Mouse (Mus musculus) kidney, postnatal 25 days (tissue): ENCODE results near the gene Safb.

ENCODE experiments used
- DNase-seq, 2 experiments: peaks; one replicate each; pipeline ENCODE4 v3.0.0; 2021; ENCODE audit warnings: mixed read lengths in 2 of 2

Gene Safb

GRCm38 (mm10) chr17:56561866-56562265 is 22.8 kb upstream of the Safb start:
- no peak for DNase-seq

GRCm38 (mm10) chr17:56566293-56566692 is 18.3 kb upstream of the Safb start:
- no peak for DNase-seq

GRCm38 (mm10) chr17:56566918-56567317 is 17.7 kb upstream of the Safb start:
- DNase-seq: no peak

DNA sequence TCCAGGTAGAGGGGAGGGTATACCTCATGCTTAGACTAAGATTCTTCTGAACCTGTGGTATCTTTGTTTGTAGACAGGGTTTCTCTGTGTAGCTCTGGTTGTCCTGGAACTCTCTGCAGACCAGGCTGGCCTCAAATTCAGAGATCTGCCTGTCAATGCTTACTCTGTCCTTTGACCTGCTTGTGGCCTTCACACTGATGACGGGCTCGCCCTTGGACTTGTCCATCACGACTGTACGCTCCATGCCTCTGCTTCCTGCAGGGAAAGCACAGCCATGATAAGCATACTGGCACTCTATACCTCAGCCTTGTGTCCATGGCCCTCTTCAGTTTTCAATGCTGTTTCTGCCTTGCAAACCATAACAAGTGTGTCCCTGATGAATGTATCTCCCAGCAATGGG is 17.3 kb upstream of the Safb start:
- no peak for DNase-seq

GRCm38 (mm10) chr17:56570287-56570686 is 14.3 kb upstream of the Safb start:
- no peak for DNase-seq

DNA sequence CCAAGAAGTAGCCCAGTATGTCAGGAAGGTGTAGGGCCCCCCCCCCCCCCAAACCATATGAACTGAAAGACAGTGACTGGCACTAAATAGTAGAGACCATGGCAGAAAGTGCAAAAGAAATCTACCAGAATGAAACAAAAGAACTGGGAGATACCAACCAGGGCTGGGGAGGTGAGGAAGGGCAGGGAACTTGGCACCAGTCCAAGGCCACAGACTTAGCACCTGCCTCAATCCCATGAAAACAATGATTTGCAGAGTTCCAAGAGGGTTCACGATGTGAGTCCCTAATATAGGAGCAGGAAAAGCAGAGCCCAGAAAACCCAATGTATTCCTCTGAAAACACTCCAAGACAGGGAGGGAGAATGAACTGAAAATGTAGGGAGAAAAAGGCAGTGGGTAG is 12.5 kb upstream of the Safb start:
- peak; percentile 57 to 58 for DNase-seq

DNA sequence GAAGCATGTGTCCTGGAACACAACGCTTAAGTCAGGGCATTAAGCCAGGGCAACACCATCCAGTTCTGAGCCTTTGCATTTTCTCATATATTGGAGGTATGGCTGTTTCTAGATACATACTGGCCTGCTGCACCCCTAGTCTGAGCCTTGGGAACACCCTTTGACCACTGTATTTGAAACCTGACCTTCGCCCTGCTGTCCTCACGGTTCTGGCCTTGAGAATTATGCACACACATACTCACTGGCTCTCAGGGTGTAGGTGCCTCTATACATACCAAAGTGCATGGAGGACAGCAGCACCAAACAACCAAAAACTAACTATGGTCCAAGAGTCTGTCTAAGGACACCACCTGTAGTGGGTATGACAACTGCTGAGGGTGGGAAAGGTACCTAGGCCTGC is 11.7 kb upstream of the Safb start:
- no peak for DNase-seq

GRCm38 (mm10) chr17:56583071-56583470 is 1.6 kb upstream of the Safb start:
- DNase-seq: no peak

DNA sequence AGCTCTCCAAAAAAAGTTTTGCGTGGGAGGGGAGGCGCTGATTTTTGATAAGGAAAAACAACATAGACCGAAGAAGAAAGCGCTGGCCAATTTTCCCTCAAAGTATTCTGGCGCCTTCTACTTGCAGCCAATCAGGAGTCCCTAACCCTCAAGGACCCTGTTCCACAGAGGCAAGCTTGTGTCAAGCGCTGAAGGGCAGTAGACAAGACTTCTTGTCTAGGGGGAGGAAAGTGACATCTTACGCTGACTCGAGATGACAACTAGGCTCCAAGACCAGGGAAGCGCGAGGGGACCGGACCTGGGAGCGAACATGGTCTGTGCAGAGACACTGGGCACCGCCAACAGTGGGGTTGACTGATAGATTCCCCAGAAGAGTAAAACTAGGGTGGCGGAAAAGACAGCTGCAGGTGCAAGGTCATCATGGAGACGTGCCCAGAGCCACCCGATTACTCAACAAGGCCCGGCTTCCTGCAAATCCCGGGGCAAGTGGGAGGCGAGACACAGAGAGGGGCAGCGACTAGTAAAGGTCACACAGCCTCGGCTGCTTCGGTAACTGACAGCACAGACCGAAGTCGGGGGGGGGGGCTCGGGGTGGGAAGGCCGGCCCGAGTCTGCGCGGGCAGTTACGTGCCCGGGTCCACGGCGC is 891 bp upstream of the Safb start:
- DNase-seq: no peak

DNA sequence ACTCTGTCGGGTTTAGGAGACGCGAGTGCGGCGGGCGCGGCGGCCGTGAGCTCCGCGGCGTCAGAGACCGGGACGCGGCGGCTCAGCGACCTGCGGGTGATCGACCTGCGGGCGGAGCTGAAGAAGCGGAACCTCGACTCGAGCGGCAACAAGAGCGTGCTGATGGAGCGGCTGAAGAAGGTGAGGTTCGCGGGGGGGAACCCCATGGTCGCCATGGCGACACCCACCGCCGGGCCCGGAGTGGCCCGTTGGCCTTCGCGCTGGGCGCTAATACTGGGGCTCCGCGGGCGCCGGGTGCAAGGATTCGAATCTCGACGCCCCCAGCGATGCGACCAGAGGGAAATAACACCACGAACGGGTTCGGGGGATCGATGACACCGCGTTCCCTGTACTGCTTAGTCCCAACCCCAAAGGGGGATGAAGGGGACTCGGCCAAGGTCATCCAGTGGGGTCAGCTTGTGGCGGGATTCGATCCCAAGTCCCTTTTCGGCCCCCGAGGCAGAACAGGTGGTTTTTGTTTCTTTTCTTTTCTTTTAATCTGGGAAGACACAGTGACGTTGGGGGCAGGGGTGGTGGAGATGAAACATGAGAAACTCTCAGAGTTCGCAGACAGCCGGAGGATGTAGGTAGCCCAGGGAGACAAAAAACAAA is 671 bp downstream of the Safb start:
- peak; percentile 43 to 71 for DNase-seq

DNA sequence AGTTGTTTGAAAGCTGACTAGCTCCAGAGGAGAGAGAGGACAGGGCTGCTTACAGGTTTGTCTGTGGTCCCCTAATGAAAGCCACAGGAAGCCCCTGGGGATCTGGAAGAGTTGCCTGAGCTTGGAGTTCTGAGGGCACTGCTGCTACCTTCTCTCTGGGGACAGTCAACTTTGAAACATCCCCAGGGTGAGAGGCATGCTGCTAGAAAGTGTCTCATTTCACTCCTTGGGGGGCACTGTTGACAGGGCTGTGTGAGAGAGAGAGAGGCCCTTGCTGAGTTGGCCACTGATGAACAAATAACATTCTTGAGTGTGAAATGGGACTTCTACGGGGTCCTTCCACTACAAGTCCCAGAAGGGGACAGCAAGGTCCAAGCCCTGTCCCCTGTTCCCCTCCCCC is 3.1 kb downstream of the Safb start:
- DNase-seq: no peak

- DNase-seq: no peak
Observed at GRCm38 (mm10) chr17:56588921-56589320, 4.3 kb downstream of the Safb start.

- DNase-seq: no peak
Observed at GRCm38 (mm10) chr17:56592553-56592952, 7.9 kb downstream of the Safb start.

DNA sequence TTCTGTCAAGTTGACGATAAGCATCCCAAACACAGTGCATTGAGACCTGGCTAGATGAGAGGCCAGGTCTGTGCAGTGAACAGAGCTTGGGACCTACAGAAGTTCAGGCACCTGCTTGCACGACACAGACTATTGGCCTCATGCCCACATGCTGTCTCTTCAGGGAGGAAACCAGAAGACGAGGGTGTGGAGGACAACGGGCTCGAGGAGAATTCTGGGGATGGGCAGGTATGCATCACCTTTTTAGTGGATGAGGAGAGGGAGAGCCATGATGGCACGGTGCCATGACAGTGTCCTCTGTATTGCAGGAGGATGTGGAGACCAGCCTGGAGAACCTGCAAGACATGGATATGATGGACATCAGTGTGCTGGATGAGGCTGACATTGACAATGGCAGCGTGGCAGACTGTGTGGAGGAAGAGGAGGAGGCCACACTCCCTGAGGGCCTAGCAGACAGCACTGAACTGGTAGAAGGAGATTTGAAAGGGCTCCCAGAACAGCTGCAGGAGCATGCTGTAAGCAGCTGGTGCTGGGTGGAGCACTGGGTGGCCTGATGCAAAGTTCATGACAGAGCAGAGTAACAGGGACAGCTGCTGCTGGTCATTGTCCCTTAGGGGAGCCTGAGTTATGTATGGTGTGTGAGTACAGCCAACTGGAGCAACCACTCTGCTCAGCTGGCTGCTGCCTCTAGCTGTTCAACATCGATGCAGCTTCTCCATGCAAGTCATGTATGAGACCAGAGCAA is 9.1 kb downstream of the Safb start:
- DNase-seq: no peak

DNA sequence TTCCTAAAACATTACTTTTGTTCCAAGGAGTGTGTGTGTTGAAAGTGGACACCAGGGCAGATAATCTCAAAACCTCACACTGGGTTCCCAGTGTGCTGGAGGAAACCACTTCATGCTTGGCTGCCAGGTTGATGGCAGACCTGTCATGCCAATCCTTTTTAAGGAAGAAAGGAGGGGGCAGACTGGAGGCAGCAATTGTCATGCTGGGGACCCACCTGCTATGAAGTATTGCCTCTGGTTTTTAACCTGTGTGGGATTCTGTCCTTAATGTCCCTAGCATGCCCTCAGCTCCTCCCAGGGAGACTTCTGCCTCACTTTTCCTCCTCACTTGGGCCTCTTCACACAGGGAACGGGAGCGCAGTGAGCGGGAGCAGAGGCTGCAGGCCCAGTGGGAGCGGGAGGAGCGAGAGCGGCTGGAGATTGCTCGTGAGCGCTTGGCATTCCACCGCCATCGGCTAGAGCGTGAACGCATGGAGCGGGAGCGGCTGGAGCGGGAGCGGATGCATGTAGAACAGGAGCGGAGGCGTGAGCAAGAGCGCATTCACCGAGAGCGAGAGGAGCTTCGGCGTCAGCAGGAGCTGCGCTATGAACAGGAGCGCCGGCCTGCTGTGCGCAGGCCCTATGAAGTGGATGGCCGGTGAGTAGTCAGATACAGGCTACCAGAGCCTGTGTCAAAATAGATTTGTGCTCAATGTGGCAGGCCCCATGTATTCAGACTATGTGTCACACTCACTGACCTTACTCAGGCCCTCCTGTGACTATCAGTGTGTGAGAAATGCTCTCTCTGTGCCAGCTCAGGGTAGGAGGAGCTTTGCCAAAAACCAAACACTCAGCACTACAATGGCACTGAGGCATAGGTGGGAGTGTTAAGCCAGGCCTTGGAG is 18.8 kb downstream of the Safb start:
- DNase-seq: no peak

DNA sequence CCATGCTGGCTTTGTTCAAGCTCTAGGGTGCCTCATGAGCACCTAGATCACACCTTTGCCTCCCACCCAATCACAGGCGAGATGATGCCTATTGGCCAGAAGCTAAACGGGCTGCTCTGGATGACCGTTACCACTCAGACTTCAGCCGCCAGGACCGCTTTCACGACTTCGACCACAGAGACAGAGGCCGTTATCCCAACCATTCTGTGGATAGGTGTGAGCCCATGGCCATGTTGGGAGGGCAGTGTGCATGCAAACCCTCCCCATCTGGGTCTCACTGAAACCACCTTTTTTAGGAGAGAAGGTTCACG is 19.4 kb downstream of the Safb start:
- no peak for DNase-seq

- no peak for DNase-seq
Observed at GRCm38 (mm10) chr17:56604422-56604821, 19.8 kb downstream of the Safb start.

- no peak for DNase-seq
Observed at GRCm38 (mm10) chr17:56605431-56605830, 20.8 kb downstream of the Safb start.

- DNase-seq: no peak
Observed at GRCm38 (mm10) chr17:56607521-56608062, 23.0 kb downstream of the Safb start.

GRCm38 (mm10) chr17:56608699-56609098 is 24.1 kb downstream of the Safb start:
- no peak for DNase-seq

DNA sequence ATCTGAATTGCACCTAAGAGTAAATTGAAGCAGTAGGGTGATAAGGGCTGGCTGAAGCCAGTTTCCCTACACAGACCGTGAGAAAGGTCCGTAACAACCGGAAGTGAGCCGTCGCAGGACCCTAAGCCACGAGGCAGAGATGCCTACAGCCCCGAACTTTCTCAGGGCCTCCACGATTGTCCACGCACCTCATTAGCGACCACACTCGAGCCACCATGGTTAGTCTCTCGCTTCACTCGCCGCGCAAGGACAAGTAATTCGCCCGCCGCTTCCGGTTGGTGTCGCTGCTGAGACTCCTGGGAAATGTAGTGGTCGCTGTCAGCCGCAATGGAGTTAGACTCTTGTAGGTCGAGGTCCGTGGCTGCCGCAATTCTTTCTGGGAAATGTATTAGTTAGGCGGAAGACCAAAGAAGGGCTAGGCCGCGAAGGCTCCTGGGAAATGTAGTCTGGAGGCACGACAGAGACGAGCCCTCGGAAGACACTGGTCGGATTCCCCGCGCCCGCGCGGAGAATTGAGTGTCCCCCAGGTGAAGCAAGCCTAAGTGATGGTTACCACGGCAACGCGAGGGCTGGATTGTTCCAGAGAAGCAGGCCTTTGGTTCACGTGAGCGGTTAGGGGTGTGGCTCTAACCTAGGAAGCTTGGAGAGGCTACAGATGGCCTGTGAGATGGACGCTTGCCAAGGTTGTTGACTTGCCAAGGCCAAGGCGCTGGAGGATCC is 25.0 kb downstream of the Safb start, which contains the start of gene 2410015M20Rik:
Gene 2410015M20Rik, minus strand, starts transcription at position 320 of the 720 bp plus-strand sequence.
- peak; percentile 97 to 98 for DNase-seq

DNA sequence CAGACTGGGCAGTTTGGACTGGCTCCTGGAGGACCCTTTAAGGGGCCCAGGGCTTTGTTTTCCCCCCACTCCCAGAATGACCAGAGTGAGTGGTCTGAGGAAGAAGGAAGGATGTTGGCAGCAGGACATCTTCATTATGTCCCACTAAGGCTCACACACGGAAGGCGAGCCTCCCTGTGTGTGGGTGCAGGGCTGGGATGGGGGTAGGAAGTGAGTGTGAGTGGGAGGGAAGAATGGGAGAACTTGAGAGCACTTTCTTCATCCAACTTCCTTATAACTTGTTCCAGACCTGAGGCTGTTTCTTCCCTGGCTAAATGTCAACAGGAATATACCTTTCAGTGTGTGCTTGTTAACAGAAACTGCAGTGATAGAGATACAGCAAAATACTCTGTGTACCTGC is 26.7 kb downstream of the Safb start:
- DNase-seq: no peak
